Comparison of ENCODE assay signal across 25 mouse cellular contexts in genomic region chr2:83754306-83754837, GRCm38 (mm10). TPM values are rescaled to one million over a fixed set of nuclear protein-coding genes. Genes with fewer than 3 reads are reported as not detected.
DNase-seq lines count a peak whose midpoint lies in the region; ATAC-seq lines count a peak whose summit lies in the region.
"Had no signal": no experiment of that assay in that cellular context is flagged by ENCODE, and none has a peak within 500 bp of the region (broad histone marks: within the 10 kb centered on the region; RNA-seq: fewer than 3 reads in every experiment).

No protein-coding gene starts in this region.

- no peak overlapping the region for H3K4me3 ChIP-seq in hindbrain, embryonic 14.5 days (replicated peaks; ENCODE audit: low read length)
- H3K4me3 ChIP-seq: embryonic facial prominence, embryonic 12.5 days; embryonic facial prominence, embryonic 15.5 days; heart, embryonic 12.5 days; heart, embryonic 15.5 days; hindbrain, embryonic 15.5 days; intestine, embryonic 15.5 days had no signal

- H3K27me3 ChIP-seq in hindbrain, embryonic 14.5 days (ENCODE audit: control insufficient read depth, insufficient read depth, low read length), result no peaks in the 10 kb centered on the region
- H3K27me3 ChIP-seq: embryonic facial prominence, embryonic 12.5 days; embryonic facial prominence, embryonic 15.5 days; hindbrain, embryonic 15.5 days; intestine, embryonic 15.5 days had no signal

- H3K4me2 ChIP-seq in hindbrain, embryonic 14.5 days (replicated peaks), result no peak overlapping the region
- H3K4me2 ChIP-seq: embryonic facial prominence, embryonic 12.5 days; embryonic facial prominence, embryonic 15.5 days; heart, embryonic 12.5 days; heart, embryonic 15.5 days; hindbrain, embryonic 15.5 days; intestine, embryonic 15.5 days had no signal

- peak; percentile 13 for ATAC-seq in CD4-positive, CD25-positive, alpha-beta regulatory T cell, adult 4 months
- ATAC-seq in hindbrain, embryonic 14.5 days (ENCODE audit: low FRiP score), result no peak
- ATAC-seq: forebrain, embryonic 14.5 days; forebrain, postnatal 0 days; intestine, embryonic 15.5 days had no signal

- no peaks in the 10 kb centered on the region for H3K9me3 ChIP-seq in hindbrain, embryonic 14.5 days (ENCODE audit: control insufficient read depth, low read length)
- H3K9me3 ChIP-seq: embryonic facial prominence, embryonic 12.5 days; embryonic facial prominence, embryonic 15.5 days; heart, embryonic 12.5 days; heart, embryonic 15.5 days; hindbrain, embryonic 15.5 days; intestine, embryonic 15.5 days had no signal

- no peak overlapping the region for H3K27ac ChIP-seq in hindbrain, embryonic 14.5 days
- H3K27ac ChIP-seq: embryonic facial prominence, embryonic 12.5 days; embryonic facial prominence, embryonic 15.5 days; heart, embryonic 15.5 days; hindbrain, embryonic 15.5 days; intestine, embryonic 15.5 days had no signal

- H3K36me3 ChIP-seq in hindbrain, embryonic 14.5 days (replicated peaks; ENCODE audit: control insufficient read depth, insufficient read depth), result no peaks in the 10 kb centered on the region
- H3K36me3 ChIP-seq: hindbrain, embryonic 15.5 days; intestine, embryonic 15.5 days had no signal

- 87% methylated on average over 5 of the region's 5 CpGs for WGBS in hindbrain, embryonic 14.5 days

- H3K9ac ChIP-seq in hindbrain, embryonic 14.5 days, result no peak overlapping the region
- H3K9ac ChIP-seq: embryonic facial prominence, embryonic 12.5 days; embryonic facial prominence, embryonic 15.5 days; forebrain, postnatal 0 days; heart, embryonic 12.5 days; heart, embryonic 15.5 days; hindbrain, embryonic 15.5 days; intestine, embryonic 15.5 days had no signal

- DNase-seq in heart, adult 11 months, result peak; percentile 71
- no peak for DNase-seq in heart, postnatal 4 days
- DNase-seq in A20 (ENCODE audit: low read depth, low spot score), result peak; percentile 42
- DNase-seq in gastrocnemius, adult 8-10 months (ENCODE audit: low spot score in 2 of 2), result no peak
- no peak for DNase-seq in hindbrain, embryonic 14.5 days (ENCODE audit: low spot score)
- DNase-seq: adrenal gland, adult 8-10 months; cerebellum, adult 18-20 months; cerebellum, adult 9-10 months; cerebellum, postnatal 25 days; forebrain, postnatal 0 days; gastrocnemius, postnatal 14 days; heart, adult 18-20 months; heart, postnatal 10 days; heart, postnatal 36 days; kidney, adult 11 months had no signal

- peaks cover 8% of the 10 kb centered on the region for H3K4me1 ChIP-seq in hindbrain, embryonic 14.5 days (replicated peaks; ENCODE audit: control insufficient read depth, insufficient read depth, low read length)

RNA-seq across cellular contexts. Expression of gene Itgav, which starts 30.2 kb away (rescaled TPM):
- 10 to 100 TPM; 57.2 to 64.7 TPM for total RNA-seq in heart, postnatal 4 days (2021)
- polyA plus RNA-seq in CD4-positive, CD25-positive, alpha-beta regulatory T cell, adult 4 months (2017; shearing (Covaris generic)), result 10 to 100 TPM; 46.8 to 71.6 TPM
- total RNA-seq in gastrocnemius, adult 8-10 months (2022), result 10 to 100 TPM; 39.5 to 53.4 (median 47.1) TPM
- polyA plus RNA-seq in hindbrain, embryonic 14.5 days (2014; fragmentation: Nextera tagmentation; extraction: Ambion mirVana), result 35.3 and 36.7 TPM in 2 replicates

RNA-seq across cellular contexts. Expression of gene Fam171b, which starts 58.1 kb away (rescaled TPM):
- total RNA-seq in heart, postnatal 4 days (2021), result 1 to 10 TPM; 1.3 to 1.6 TPM
- polyA plus RNA-seq in CD4-positive, CD25-positive, alpha-beta regulatory T cell, adult 4 months (2017; shearing (Covaris generic)), result under 1 TPM; 0.34 to 0.50 TPM
- total RNA-seq in gastrocnemius, adult 8-10 months (2022), result 1 to 10 TPM in 2 of 4 experiments, under 1 TPM in 2; 0.56 to 1.5 (median 0.97) TPM
- polyA plus RNA-seq in hindbrain, embryonic 14.5 days (2014; fragmentation: Nextera tagmentation; extraction: Ambion mirVana), result 85.7 and 98.4 TPM in 2 replicates
- total RNA-seq: common myeloid progenitor, adult 5-6 weeks; MEL had no signal

Comparison
In these comparisons a context has a peak if more than half of its experiments do, and no peak if none do; other contexts are left out.
1. DNase-seq: peak in heart, adult 11 months (single experiment) and A20 (single experiment); none in heart, postnatal 4 days (single experiment), gastrocnemius, adult 8-10 months (0 of 2) and hindbrain, embryonic 14.5 days (single experiment).